Mouse (Mus musculus) MEL (cell line): Measurements from ENCODE around the gene Isca1.

Experiments used
- BHLHE40 ChIP-seq: IDR thresholded peaks from 2 replicates; pipeline ENCODE4 v1.6.1; 2012; ENCODE audit warnings: low read depth, mild to moderate bottlenecking, inconsistent platforms, low read length, improper control_type of control experiment, borderline replicate concordance
- CHD1 ChIP-seq: IDR thresholded peaks from 2 replicates; pipeline ENCODE4 v1.6.1; 2012; ENCODE audit warnings: low read depth, mild to moderate bottlenecking, inconsistent platforms, low read length, improper control_type of control experiment
- CHD2 ChIP-seq: IDR thresholded peaks from 2 replicates; pipeline ENCODE4 v1.6.1; 2011; ENCODE audit warnings: low read length, improper control_type of control experiment
- CTCF ChIP-seq, 3 experiments: IDR thresholded peaks in 2 of 3; conservative IDR thresholded peaks in 1 of 3; 2 replicates each; pipeline ENCODE4 v1.5.1; 2011 to 2012; ENCODE audit warnings: low read length in 3 of 3, low read depth in 2 of 3, mild to moderate bottlenecking in 2 of 3, improper control_type of control experiment in 1 of 3, inconsistent platforms in 1 of 3, mixed read lengths in 1 of 3, moderate library complexity in 1 of 3; ENCODE audit not compliant: control insufficient read depth in 1 of 3, insufficient read depth in 1 of 3, poor library complexity in 1 of 3, severe bottlenecking in 1 of 3
- EP300 ChIP-seq, 2 experiments: IDR thresholded peaks; 2 replicates each; pipeline ENCODE4 v1.6.1; 2011; ENCODE audit warnings: improper control_type of control experiment in 2 of 2, low read length in 2 of 2, low read depth in 1 of 2, mild to moderate bottlenecking in 1 of 2
- GATA1 ChIP-seq: IDR thresholded peaks from 2 replicates; pipeline ENCODE4 v1.6.1; 2011; ENCODE audit warnings: low read depth, low read length, improper control_type of control experiment
- JUND ChIP-seq: IDR thresholded peaks from 2 replicates; pipeline ENCODE4 v1.6.1; 2011; ENCODE audit warnings: low read depth, mild to moderate bottlenecking, improper control_type of control experiment, low read length
- MAZ ChIP-seq: IDR thresholded peaks from 2 replicates; pipeline ENCODE4 v1.6.1; 2012; ENCODE audit warnings: low read depth, mild to moderate bottlenecking, inconsistent platforms, low read length, improper control_type of control experiment
- POLR2A ChIP-seq, 2 experiments: IDR thresholded peaks; 2 replicates each; pipeline ENCODE4 v1.6.1; 2011 to 2012; ENCODE audit warnings: low read length in 2 of 2, mild to moderate bottlenecking in 2 of 2, control low read depth in 1 of 2, improper control_type of control experiment in 1 of 2, low read depth in 1 of 2, moderate library complexity in 1 of 2; ENCODE audit not compliant: control insufficient read depth in 1 of 2, insufficient read depth in 1 of 2, poor library complexity in 1 of 2
- SIN3A ChIP-seq: IDR thresholded peaks from 2 replicates; pipeline ENCODE4 v1.6.1; 2012; ENCODE audit warnings: low read length, improper control_type of control experiment, inconsistent platforms
- TCF12 ChIP-seq: IDR thresholded peaks from 2 replicates; pipeline ENCODE4 v1.6.1; 2014; ENCODE audit warnings: low read depth, mild to moderate bottlenecking, inconsistent platforms, low read length, improper control_type of control experiment, moderate library complexity
- ZKSCAN1 ChIP-seq: IDR thresholded peaks from 2 replicates; pipeline ENCODE4 v1.6.1; 2012; ENCODE audit warnings: low read depth, mild to moderate bottlenecking, inconsistent platforms, low read length, improper control_type of control experiment, moderate library complexity

DNA sequence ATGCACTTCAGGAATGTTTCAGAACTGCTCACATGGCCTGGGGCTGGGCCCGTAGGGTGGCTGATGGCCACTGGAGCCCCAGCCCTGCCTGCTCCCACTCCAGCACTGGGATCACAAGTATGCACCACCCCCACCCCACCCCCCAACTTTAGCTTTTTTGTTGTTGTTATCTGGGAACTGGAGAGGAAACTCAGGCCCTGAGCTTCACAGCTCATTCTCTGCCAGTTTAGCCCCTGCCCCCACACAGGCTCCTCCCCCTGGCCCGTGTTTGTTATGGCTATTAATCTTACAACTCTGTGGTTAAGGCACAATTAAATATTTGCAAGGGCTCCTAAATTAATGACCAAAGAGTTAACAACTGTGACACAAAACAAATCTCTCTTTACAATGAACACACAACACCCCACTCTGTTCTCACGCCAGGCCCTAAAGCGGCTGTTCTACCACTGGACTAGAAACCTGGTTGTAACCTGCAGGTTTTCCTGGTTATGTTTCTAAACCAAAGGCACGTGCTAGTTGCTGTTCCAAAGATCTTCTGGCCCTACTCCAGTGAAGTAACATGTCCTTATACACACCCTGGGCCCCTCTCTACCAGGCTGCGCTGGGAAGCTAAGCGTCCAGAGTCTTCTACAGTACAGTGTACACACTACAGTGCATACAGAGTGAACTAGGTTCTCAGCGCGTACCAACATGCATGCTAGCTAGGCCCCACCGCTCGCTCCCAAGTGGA, 2.7 kb downstream of the Isca1 start:
- TF ChIP-seq SIN3A: no peak
- TF ChIP-seq CTCF (IDR thresholded peaks at IDR 0.05 in 2 of 3, conservative IDR thresholded peaks at IDR 0.05 in 1 of 3; ENCODE audit: control insufficient read depth in 1 of 3, insufficient read depth in 1 of 3, low read depth in 2 of 3, low read length in 3 of 3, poor library complexity in 1 of 3, severe bottlenecking in 1 of 3): no peak
- no peak for TF ChIP-seq CHD2
- no peak for TF ChIP-seq ZKSCAN1
- TF ChIP-seq POLR2A (IDR thresholded peaks at IDR 0.05; ENCODE audit: control insufficient read depth in 1 of 2, insufficient read depth in 1 of 2, low read depth in 1 of 2, low read length in 2 of 2, poor library complexity in 1 of 2): no peak
- TF ChIP-seq CHD1: no peak
- no peak for TF ChIP-seq MAZ
- TF ChIP-seq TCF12: no peak
- no peak for TF ChIP-seq EP300 (IDR thresholded peaks at IDR 0.05; ENCODE audit: low read depth in 1 of 2, low read length in 2 of 2)
- no peak for TF ChIP-seq BHLHE40
- TF ChIP-seq JUND: no peak
- TF ChIP-seq GATA1: no peak
